Mouse (Mus musculus) lung, postnatal 36 days (tissue): ENCODE measurements around the gene Sort1.

Source experiments
- DNase-seq: peaks from one replicate; pipeline ENCODE4 v3.0.0; 2022; ENCODE audit warnings: mixed read lengths

Gene Sort1

DNA sequence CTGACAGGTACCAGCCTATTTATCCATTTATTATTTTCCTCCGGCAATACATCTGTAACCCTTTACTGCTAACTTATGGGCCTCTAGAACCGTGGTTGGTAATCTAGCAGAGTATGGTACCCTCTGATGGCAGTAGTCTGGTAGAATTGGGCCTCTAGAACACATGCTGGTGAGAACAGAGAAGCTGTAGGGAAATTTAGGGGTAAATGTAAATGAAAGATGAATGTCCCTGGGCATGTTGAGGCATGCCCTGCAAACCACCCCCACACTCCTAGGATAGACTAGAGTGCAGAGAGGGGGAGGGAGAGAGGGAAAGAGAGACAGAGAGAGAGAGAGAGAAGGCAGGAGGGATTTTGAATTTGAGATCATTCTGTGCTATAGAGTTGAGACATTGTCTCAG lies 100.5 kb downstream of the Sort1 start:
- no peak for DNase-seq

DNA sequence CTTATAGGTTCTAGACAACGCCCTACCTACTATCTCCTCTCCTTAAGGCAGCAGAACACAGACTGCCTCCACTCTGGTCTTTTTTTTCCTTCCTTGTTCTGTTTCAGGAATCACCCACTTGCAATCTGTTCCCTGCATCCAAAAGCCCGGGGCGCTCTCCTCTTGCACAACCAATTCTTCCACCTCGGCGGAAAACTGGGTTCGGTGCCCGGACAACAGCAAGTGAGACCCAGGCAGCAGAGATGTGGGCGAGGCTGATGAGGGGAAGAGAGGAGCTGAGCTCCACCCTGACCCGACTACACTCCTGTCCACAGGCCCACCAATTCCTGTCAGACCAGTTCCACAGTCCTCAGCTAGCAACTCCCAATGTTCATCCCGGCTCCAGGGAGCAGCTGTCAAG lies 102.3 kb downstream of the Sort1 start:
- DNase-seq: no peak

DNA sequence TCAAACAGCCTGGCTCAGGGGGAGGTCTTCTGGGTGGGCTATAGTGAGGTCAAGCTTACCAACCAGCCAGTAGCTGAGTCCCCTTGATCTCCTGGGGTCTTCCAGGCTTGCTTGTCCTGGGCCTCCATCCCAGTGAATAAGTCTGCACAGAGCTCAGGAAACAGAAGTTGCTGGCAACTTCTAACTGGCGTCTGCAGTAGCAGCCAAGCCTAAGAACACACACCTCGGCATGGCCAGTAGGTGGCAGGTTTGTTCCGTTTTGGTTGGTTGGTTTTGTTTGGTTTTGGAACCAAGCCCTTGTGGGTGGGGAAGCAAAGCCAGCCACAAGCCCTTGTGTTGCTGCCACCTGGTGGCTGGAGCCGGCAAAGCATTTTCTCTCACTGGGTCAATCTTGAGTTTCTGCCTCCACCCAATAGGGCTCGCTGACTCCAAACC lies 105.2 kb downstream of the Sort1 start:
- DNase-seq: peak; percentile 99

DNA sequence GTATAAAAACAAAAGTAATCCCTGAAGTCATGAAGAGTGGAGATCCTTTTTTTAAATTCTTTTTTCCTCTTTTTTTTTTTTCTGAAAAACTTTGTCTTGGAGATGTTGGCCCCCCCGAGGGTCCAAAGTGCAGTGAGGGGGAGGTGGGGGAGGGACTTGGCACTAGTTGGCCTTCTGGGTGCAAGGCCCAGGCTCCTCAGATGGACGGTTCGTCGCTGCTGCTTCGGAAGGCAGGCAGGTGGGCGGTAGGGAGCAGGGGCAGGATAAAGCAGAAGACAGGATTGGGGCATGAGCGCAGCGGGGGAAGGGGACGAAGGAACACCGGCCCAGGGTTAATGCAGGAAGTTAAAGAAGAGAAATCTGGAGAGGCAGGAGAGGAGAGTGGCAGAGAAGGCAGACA lies 108.4 kb downstream of the Sort1 start:
- DNase-seq: no peak

DNA sequence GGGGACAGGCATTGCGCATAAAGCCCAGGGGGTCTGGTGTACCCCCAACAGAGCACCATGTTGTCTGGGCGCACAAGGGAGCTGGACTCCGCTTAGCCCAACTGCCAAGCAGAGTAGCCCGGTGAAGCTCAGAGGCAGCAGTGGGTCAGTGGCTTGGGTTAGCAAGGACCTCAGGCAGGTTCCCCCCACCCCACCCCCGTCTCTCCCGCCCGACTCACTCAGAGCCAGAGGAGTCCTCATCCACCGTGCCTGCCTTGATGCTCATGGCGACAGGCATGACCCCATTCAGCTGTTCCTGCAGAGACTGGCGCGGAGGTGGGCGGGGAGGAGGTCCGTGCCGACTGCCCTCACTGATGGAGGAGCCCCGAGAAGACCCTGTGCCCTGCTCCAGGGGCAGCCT lies 108.9 kb downstream of the Sort1 start:
- no peak for DNase-seq

DNA sequence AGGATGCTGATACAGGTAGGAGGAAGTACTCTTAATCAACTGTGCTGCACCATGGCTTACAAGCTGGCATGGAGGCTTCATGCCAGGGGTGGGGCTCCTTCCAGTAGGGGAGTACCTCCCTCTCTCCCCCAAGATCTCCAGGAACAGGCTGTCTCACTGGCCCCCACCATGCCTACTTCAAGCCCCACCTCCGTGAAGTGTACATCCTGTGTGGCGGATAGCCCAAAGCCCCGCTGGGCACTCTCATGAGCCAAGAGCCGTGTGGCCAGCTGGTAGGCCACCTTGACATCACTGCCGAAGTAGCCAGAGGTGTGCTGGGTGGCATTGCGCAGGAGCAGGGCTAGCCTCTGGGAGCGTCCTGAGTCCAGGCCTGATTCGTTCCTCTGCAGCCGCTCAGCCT lies 114.4 kb downstream of the Sort1 start:
- no peak for DNase-seq

DNA sequence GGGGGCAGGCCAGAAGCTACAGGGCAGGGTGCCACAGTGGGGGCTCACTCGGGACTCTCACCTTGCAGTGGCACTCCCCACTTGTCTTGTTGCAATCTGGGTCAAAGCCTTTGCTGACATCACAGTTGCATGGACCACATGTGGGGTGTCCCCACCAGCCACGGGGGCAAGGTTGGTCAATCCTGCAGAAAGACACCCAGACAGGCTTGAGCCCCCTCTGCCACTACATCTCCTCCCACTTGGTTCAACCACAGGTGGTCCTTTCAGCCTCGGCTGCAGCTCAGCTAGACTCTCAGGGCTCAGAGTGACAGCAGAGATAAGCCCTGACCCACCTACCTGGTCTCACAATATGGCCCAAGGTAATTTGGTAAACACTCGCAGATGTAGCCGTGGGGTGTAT lies 116.6 kb downstream of the Sort1 start:
- DNase-seq: no peak

DNA sequence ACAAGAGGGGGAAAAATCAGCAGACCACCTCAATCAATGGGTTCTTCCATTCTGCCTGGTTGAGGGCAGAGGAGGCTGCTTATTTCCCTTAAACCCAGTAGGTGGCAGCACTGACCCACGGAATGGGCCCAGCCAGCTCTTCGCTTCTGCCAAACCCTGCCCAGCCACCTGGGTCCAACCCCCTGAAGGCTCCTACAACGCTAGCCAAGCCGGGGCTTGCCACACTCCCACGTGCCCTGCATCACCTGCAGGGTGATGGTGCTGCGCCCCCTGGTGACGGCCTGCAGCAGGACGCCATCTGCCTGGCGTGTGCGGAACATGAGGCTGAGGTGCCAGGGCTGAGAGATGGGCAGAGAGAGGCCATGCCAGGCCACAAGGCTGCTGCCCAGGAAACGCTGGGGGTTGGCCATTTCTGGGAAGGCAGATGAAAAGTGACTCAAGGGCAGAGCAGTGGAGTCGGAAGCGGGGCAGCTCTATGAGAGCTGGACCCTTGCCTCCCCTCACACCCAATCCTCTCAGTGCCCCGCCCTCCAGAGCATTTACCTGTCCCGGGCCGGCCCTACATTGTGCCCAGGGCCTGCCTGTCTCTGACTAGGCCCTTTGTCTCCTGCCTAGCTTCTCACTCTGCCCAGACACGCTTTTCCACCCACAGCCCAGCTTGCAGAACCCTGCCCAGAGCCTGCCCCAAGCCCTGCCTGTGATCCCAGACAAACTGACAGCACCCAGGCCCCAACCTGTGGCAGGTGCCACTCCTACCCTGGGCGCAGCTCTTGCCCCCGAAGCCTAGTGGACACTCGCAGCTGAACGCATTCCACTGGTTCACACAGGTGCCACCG lies 118.0 kb downstream of the Sort1 start:
- DNase-seq: peak; percentile 93

DNA sequence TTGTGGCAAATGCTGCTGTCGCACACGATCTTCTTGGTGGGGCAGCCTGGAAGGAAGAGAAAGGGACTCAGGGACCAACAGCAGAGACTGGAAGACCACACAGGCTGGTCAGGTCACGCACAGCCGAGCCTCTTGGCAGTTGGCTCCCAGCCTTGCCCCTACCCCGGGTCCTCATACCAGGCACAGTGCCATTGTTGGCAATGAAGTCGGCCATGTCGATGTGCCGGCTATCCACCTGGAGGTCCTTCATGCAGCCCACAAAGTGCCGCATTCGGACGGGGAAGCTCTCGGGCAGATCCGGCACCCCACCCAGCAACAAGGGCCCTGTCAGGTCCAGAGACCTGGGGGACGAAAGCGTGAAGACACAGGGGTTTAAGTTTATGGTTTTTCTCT lies 118.6 kb downstream of the Sort1 start:
- no peak for DNase-seq

DNA sequence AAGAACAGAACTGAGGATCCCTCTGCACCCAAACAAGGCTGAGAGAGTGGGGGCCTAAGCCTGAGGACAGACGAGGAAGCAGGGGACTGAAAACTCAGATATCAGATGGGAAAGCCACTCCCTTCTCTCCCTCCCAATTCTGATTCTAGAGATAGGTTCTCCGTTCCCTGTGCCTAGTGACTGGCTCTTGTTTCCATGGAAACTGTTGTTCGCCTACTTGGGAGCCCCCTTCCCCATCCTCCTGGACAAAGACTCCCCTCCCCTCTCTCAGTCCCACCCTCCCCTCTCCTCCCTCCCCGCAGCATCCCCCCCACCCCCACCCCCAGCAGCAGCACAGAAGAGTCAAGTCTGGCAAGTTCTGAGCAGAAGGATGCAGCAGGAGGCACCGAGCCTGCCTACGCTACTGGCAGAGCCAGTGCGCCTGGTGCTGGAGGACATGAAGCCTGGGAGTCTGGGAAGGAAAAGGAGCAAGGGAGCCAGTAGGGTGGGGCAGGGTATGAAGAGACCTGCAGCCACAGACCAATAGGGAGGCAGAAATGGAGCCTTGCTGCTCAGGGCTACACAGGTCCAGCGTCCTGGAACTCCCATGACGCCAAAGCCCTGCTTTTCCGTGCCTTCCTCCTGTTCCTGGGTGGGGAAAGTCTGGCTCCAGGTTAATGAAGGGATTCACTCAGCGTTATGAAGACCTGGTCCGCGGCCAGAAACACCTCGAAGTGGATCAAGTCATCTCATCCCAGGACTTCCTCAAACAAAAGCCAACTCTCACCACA lies 121.8 kb downstream of the Sort1 start:
- no peak for DNase-seq

DNA sequence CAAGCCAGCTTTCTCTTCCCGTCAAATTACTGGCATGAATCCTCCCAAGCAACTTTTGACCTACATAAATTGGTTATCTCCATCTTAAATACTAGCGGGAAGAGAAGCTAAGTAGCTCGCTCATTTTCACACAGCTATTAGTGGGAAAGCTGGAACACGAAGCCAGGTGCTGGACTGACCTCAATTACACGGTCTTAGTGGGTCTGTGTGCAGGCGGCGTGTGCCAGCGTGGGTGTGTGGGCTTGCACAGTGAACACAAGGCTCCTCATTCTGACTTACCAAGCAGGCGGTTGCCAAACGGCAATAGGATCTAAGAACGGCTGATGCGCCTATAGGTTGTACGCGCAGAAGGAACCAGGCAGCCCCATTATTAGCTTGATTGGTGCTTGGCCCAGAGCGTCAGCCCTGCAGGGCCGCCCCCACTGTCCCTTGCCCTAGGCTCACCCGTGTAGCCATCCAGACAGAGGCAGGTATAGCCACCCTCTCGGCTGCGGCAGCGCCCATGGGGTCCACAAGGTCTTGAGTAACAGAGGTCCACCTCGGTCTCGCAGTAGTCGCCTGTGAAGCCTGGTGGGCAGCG lies 122.5 kb downstream of the Sort1 start:
- DNase-seq: no peak

DNA sequence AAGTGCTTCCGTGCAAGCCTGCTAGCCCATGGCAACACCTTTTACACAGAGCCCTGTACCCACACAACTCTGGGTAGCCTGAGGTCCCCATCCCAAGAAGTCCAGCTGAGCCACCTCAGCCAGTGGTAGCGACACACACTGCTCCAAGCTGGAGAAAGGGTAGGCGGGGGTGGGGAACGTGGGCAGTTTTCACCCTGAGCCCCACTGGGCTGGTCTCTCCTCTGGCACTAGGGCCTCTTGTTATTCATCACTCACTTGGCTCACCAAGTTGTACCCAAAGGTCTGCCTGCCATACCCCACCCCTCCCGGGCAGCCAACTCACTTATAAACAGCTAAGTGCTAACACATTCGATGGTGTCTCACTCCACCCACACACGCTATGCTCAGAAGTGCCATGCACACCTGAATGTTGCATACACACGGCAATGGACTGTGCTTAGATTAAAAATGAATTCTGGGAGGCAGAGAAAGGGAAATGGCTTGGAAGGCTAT lies 124.7 kb downstream of the Sort1 start:
- no peak for DNase-seq

DNA sequence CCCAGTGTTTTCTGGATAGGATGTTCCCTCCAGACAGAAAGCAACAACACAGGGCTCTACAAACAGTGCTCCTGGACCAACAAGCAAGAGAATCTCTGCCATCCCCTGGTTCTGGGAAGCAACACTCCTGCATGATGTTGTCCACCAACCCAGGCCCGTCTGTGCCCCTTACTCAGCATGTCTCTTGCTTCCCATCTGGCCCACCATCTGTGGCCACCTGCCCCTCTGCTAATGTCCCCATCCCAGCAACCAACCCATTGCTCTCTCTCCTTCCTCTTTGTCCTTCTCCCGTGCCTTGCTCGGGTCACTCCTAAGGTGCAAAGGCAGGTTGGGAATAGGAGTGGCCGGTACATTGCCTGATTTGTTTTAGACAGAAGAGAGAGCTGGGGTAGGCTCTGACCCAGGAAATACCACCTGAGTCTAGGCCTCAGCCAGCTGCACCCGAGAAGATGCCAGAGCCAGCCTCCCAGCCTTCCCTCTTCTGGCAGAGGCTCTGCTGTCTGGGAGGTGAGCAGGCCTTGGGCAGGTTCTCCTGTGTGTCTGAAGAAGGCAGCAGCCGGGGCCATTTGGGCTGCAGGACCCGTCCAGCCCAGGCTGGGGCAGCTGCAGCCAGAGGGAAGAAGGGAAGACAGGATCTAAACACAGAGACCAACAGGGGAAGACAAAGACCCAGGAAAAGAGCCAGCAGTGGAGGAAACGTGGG lies 125.9 kb downstream of the Sort1 start:
- DNase-seq: no peak

DNA sequence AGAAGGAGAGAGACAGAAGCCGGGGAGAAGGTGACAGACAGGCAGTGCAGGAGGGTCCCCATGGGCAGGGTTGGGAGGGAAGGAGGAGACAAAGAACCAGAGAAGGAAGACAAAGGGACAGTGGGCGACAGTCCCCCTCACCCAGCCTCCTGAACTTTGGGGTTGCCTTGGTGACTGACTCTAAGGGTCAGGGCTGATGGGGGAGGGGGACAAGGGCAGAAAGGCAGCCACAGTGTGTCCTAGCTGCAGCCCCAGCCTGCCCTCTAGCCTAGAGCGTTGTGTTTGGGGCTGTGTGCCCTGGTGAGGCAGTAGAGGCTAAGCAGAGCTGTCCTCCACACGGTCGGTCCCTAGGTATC lies 126.5 kb downstream of the Sort1 start:
- DNase-seq: no peak
